Mouse (Mus musculus): ENCODE data around the gene Tmem163.

DNA sequence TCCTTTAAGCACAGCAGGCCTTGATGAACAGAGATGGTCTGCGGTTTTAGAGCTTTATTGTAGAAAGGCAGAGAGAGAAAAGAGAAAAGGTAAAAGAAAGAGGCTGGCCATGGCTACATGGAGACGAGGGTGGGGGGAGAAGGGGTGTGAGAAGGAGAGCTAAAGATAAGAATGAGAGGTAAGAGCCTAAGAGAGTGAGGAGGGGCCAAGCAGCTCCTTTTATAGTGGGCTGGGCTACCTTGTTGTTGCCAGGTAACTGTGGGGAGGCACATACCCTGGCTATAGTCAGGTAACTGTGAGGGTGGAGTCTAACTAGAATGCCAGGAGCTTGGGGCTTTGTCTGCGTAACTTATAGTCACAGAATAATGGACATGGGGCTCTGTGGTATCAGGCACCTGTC is 110.7 kb downstream of the Tmem163 start:
- TF ChIP-seq CTCF (IDR thresholded peaks at IDR 0.05 in 2 of 3, conservative IDR thresholded peaks at IDR 0.05 in 1 of 3; ENCODE audit: control insufficient read depth in 1 of 3, insufficient read depth in 1 of 3, low read depth in 2 of 3, low read length in 3 of 3, poor library complexity in 1 of 3, severe bottlenecking in 1 of 3) (no peak), TCF12 (IDR thresholded peaks at IDR 0.05; ENCODE audit: low read depth, low read length) (no peak), JUND (IDR thresholded peaks at IDR 0.05; ENCODE audit: low read depth, low read length) (no peak), HCFC1 (IDR thresholded peaks at IDR 0.05; ENCODE audit: low read depth, low read length) (no peak), USF2 (IDR thresholded peaks at IDR 0.05; ENCODE audit: borderline replicate concordance in 1 of 2, insufficient read depth in 1 of 2, low read depth in 1 of 2, low read length in 2 of 2) (no peak), GATA1 (IDR thresholded peaks at IDR 0.05; ENCODE audit: low read depth, low read length) (no peak)
